Mouse (Mus musculus) liver, embryonic 15.5 days (tissue): ENCODE data around the gene Rab11fip4. TPM values are rescaled to one million over a fixed set of nuclear protein-coding genes. Genes with fewer than 3 reads are reported as not detected.

Experiments used
- ATAC-seq: fragments of 200-750 bp; cut with Nextera tagmentation; 2 replicates; pipeline ENCODE4 v1.8.0; 2017; ENCODE audit warnings: moderate number of reproducible peaks, mild to moderate bottlenecking, moderate library complexity; ENCODE audit not compliant: insufficient read depth
- H3K27ac ChIP-seq: fragments of 300-500 bp; sonication (generic); replicated peaks from 2 replicates; pipeline ENCODE4 v1.5.1; 2015; ENCODE audit warnings: mild to moderate bottlenecking, inconsistent platforms
- H3K27me3 ChIP-seq: fragments of 300-500 bp; sonication (generic); 2 replicates; pipeline ENCODE4 v1.6.1; 2015; ENCODE audit warnings: mild to moderate bottlenecking, inconsistent platforms
- H3K36me3 ChIP-seq: fragments of 300-500 bp; sonication (generic); replicated peaks from 2 replicates; pipeline ENCODE4 v1.6.1; 2015; ENCODE audit warnings: moderate library complexity, mild to moderate bottlenecking, inconsistent platforms
- H3K4me1 ChIP-seq: fragments of 300-500 bp; sonication (generic); replicated peaks from 2 replicates; pipeline ENCODE4 v1.6.1; 2015; ENCODE audit warnings: inconsistent platforms
- H3K4me2 ChIP-seq: fragments of 300-500 bp; sonication (generic); 2 replicates; pipeline ENCODE4 v1.6.1; 2015; ENCODE audit warnings: moderate library complexity, mild to moderate bottlenecking, inconsistent platforms
- H3K4me3 ChIP-seq: fragments of 300-500 bp; sonication (generic); replicated peaks from 2 replicates; pipeline ENCODE4 v1.5.1; 2015; ENCODE audit warnings: mild to moderate bottlenecking, inconsistent platforms
- H3K9ac ChIP-seq: fragments of 300-500 bp; sonication (generic); 2 replicates; pipeline ENCODE4 v1.6.1; 2015; ENCODE audit warnings: moderate library complexity, mild to moderate bottlenecking, inconsistent platforms
- H3K9me3 ChIP-seq: fragments of 300-500 bp; sonication (generic); replicated peaks from 2 replicates; pipeline ENCODE4 v1.6.1; 2016; ENCODE audit warnings: inconsistent platforms
- WGBS: fragments of 180-500 bp; shearing (Covaris S2); methylation state at CpG from one replicate; pipeline ENCODE4 v1.1.7; 2015; ENCODE audit warnings: mixed read lengths; ENCODE audit not compliant: insufficient replicate concordance; 5-methylcytosine and 5-hydroxymethylcytosine counted together
- polyA plus RNA-seq: library from polyadenylated mRNA; unstranded; fragments of >200 nt; fragmentation: Nextera tagmentation; extraction: Ambion mirVana; gene quantifications from 2 replicates; pipeline ENCODE4 v1.2.1, GENCODE M21; 2015

Rab11fip4 gene
- 0.90 and 1.1 TPM in 2 replicates for polyA plus RNA-seq

- Histone ChIP-seq H3K4me3 (peak within 1 kb of the TSS; percentile 48), H3K4me1 (peaks cover 9% of the 10 kb centered on the region; the same call in 1 of the 2 replicates), H3K9me3 (no peaks in the 10 kb centered on the region), H3K4me2 (peak within 1 kb of the TSS; percentile 69), H3K9ac (no peak within 1 kb of the TSS), H3K27ac (no peak within 1 kb of the TSS), H3K36me3 (no peaks in the 10 kb centered on the region), H3K27me3 (peaks cover 75% of the 10 kb centered on the region)
- WGBS, result 2% methylated on average over 98 of the region's 98 CpGs
- no peak for ATAC-seq
Measured at GRCm38 (mm10) chr11:79590664-79591590, at the start of gene Rab11fip4. Gene Rab11fip4, plus strand, starts transcription at chr11:79591212.

DNA sequence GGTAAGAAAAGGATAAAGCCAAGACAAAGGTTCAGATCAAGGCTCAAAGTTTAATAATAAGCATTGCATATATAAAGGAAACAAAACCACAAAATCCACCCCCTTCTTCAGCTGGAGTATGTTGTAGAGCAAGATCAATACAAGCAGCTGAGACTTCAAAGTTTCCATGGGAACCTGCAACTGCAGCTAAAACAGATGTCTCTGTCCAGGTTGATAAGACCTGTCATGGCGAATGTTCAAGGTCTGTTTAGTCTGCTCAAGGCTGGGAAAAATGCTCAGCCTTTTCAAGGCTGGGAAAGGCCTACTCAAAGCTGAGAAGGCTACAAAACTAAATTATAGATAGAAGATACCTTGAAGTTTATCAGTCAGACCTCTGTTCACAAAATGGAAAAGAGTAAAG lies 38.4 kb upstream of the Rab11fip4 start:
- WGBS, result 6% methylated on average over 1 of the region's 1 CpGs
- Histone ChIP-seq H3K36me3 (peaks cover 28% of the 10 kb centered on the region), H3K9ac (no peak overlapping the region), H3K9me3 (no peaks in the 10 kb centered on the region), H3K27ac (no peak overlapping the region), H3K27me3 (no peaks in the 10 kb centered on the region), H3K4me3 (no peak overlapping the region), H3K4me2 (no peak overlapping the region), H3K4me1 (peaks cover 8% of the 10 kb centered on the region)
- ATAC-seq, result no peak

DNA sequence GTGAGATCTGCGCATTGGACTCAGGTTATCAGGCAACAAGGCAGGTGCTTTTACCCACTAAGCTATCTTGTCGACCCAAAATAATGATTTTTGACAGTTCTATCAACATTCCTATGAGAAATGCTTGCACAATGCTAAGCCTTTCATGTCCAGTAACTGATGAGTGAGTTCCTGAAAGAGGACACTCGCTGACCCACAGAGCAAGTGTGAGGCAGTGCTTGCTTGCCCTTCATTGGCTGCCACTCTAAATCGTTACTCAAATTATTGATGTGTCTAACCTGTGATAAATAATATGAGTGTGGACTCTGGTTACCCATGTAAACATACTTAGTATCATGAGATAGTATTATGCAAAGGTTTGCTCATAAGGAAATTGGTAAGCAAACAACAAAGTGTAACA lies 30.5 kb upstream of the Rab11fip4 start:
- Histone ChIP-seq H3K27me3 (no peaks in the 10 kb centered on the region), H3K4me1 (no peaks in the 10 kb centered on the region), H3K4me3 (no peak overlapping the region), H3K36me3 (peaks cover 19% of the 10 kb centered on the region), H3K27ac (no peak overlapping the region), H3K4me2 (no peak overlapping the region), H3K9ac (no peak overlapping the region), H3K9me3 (no peaks in the 10 kb centered on the region)
- ATAC-seq, result no peak
- 72% methylated on average over 4 of the region's 4 CpGs for WGBS

DNA sequence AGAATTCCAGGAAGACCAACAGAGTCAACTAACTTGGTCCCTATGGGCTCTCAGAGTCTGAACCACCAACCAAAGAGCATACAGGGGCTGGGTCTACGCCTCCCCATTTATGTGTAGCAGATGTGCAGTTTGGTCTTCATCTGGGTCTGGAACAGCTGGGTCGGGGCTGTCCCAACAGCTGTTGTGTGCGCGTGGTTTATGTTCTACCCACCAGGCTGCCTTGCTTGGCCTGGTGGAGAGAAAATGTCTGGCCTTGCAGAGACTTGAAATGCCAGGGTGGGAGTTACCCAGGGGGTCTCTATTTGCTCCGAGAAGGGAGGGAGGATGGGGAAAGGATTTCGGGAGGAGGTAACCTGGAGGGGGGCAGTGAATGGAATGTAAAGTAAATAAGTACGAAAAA lies 27.5 kb upstream of the Rab11fip4 start:
- Histone ChIP-seq H3K36me3 (peaks cover 21% of the 10 kb centered on the region), H3K4me2 (no peak overlapping the region), H3K4me3 (no peak overlapping the region), H3K9me3 (no peaks in the 10 kb centered on the region), H3K27ac (no peak overlapping the region), H3K9ac (no peak overlapping the region), H3K27me3 (no peaks in the 10 kb centered on the region), H3K4me1 (no peaks in the 10 kb centered on the region)
- 70% methylated on average over 7 of the region's 7 CpGs for WGBS
- ATAC-seq, result no peak

DNA sequence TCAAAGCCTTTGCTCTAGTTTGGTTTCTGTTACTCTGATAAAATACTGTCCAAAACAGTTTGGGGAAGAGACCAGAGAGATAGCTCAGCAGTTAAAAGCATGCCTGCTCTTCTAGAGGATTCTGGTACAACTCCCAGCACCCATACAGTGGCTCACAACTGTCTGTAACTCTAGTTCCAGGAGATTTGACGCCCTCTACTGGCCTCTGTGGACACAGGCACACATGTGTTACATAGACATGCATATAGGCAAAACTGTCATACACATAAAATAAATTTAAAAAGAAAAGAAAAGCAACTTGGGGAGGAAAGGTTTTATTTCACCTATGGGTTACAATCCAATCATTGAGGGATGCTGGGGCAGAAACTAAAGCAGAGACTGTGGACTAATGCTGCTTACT lies 24.1 kb upstream of the Rab11fip4 start:
- no peak for ATAC-seq
- H3K4me3 ChIP-seq, result no peak overlapping the region
- 47% methylated on average over 1 of the region's 1 CpGs for WGBS
- H3K4me2 ChIP-seq, result no peak overlapping the region
- H3K27ac ChIP-seq, result no peak overlapping the region
- no peaks in the 10 kb centered on the region for H3K9me3 ChIP-seq
- peaks cover 26% of the 10 kb centered on the region for H3K36me3 ChIP-seq
- no peaks in the 10 kb centered on the region for H3K4me1 ChIP-seq
- no peaks in the 10 kb centered on the region for H3K27me3 ChIP-seq
- no peak overlapping the region for H3K9ac ChIP-seq

GRCm38 (mm10) chr11:79568197-79568911 lies 22.7 kb upstream of the Rab11fip4 start:
- H3K9me3 ChIP-seq, result no peaks in the 10 kb centered on the region
- H3K4me1 ChIP-seq, result no peaks in the 10 kb centered on the region
- peaks cover 23% of the 10 kb centered on the region for H3K36me3 ChIP-seq
- 72% methylated on average over 11 of the region's 11 CpGs for WGBS
- no peak overlapping the region for H3K27ac ChIP-seq
- H3K9ac ChIP-seq, result no peak overlapping the region
- no peaks in the 10 kb centered on the region for H3K27me3 ChIP-seq
- no peak overlapping the region for H3K4me2 ChIP-seq
- H3K4me3 ChIP-seq, result no peak overlapping the region
- ATAC-seq, result no peak; the same call in 1 of the 2 replicates

- no peaks in the 10 kb centered on the region for H3K9me3 ChIP-seq
- no peak overlapping the region for H3K27ac ChIP-seq
- H3K4me3 ChIP-seq, result no peak overlapping the region
- peaks cover 28% of the 10 kb centered on the region for H3K36me3 ChIP-seq
- no peak for ATAC-seq
- H3K9ac ChIP-seq, result no peak overlapping the region
- WGBS, result 76% methylated on average over 2 of the region's 2 CpGs
- no peaks in the 10 kb centered on the region for H3K27me3 ChIP-seq
- no peaks in the 10 kb centered on the region for H3K4me1 ChIP-seq
- H3K4me2 ChIP-seq, result no peak overlapping the region
Measured at GRCm38 (mm10) chr11:79570319-79570718, 20.7 kb upstream of the Rab11fip4 start.

- WGBS, result 63% methylated on average over 3 of the region's 3 CpGs
- Histone ChIP-seq H3K9me3 (no peaks in the 10 kb centered on the region), H3K4me1 (0 out of 2 replicates have a peak, but pooled peaks cover 4% of the 10 kb centered on the region), H3K4me2 (no peak overlapping the region), H3K36me3 (peaks cover 20% of the 10 kb centered on the region; the same call in 1 of the 2 replicates), H3K9ac (no peak overlapping the region), H3K4me3 (no peak overlapping the region), H3K27ac (no peak overlapping the region), H3K27me3 (no peaks in the 10 kb centered on the region)
- ATAC-seq, result no peak
Measured at GRCm38 (mm10) chr11:79573836-79574235, 17.2 kb upstream of the Rab11fip4 start.

GRCm38 (mm10) chr11:79575383-79576073 lies 15.5 kb upstream of the Rab11fip4 start:
- Histone ChIP-seq H3K4me2 (no peak overlapping the region), H3K4me1 (0 out of 2 replicates have a peak, but pooled peaks cover 4% of the 10 kb centered on the region), H3K9ac (no peak overlapping the region), H3K27me3 (no peaks in the 10 kb centered on the region), H3K9me3 (no peaks in the 10 kb centered on the region), H3K36me3 (peaks cover 15% of the 10 kb centered on the region; the same call in 1 of the 2 replicates), H3K27ac (no peak overlapping the region), H3K4me3 (no peak overlapping the region)
- no peak for ATAC-seq
- 75% methylated on average over 14 of the region's 14 CpGs for WGBS

- Histone ChIP-seq H3K36me3 (peaks cover 15% of the 10 kb centered on the region; the same call in 1 of the 2 replicates), H3K27me3 (no peaks in the 10 kb centered on the region), H3K27ac (no peak overlapping the region), H3K9ac (no peak overlapping the region), H3K4me2 (no peak overlapping the region), H3K4me1 (0 out of 2 replicates have a peak, but pooled peaks cover 4% of the 10 kb centered on the region), H3K9me3 (no peaks in the 10 kb centered on the region), H3K4me3 (no peak overlapping the region)
- WGBS, result 31% methylated on average over 5 of the region's 5 CpGs
- no peak for ATAC-seq
Measured at GRCm38 (mm10) chr11:79577741-79578140, 13.3 kb upstream of the Rab11fip4 start.
